Mouse (Mus musculus): ENCODE measurements around the gene Rgl1. TPM values are rescaled to one million over a fixed set of nuclear protein-coding genes. Genes with fewer than 3 reads are reported as not detected.

Rgl1 gene
- polyA plus RNA-seq, 1 experiment from 2014 or later: 51.2 TPM

DNA sequence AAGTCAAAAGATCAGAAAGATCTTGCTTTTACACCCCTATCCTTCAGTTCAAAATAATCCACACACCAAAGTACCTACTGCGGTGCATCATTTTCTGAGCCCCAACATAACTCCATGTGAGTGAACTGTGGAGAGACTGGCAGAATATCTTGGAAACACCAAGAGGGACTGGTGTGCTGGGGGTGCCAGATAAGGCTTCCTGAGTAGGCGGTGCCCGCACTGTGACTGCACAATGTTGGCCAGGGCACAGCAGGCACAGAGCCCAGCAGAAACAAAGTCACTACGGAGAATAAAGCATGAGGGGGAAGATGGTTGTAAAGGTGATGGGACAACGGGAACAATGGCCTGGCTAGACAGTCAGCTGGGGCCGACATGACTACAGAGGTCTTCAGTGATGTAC lies 173.5 kb downstream of the Rgl1 start:
- DNase-seq (ENCODE audit: low spot score): no peak
- H3K27ac ChIP-seq: no peak overlapping the region
- 75% methylated on average over 6 of the region's 6 CpGs for WGBS
- peaks cover 8% of the 10 kb centered on the region for H3K36me3 ChIP-seq
- no peak overlapping the region for H3K4me3 ChIP-seq
- no peaks in the 10 kb centered on the region for H3K9me3 ChIP-seq
- no peaks in the 10 kb centered on the region for H3K27me3 ChIP-seq (ENCODE audit: insufficient read depth, poor library complexity, severe bottlenecking)
- peaks cover 59% of the 10 kb centered on the region for H3K4me1 ChIP-seq

- H3K27ac ChIP-seq: no peak overlapping the region
- WGBS: 84% methylated on average over 14 of the region's 15 CpGs
- peaks cover 56% of the 10 kb centered on the region for H3K4me1 ChIP-seq
- no peak overlapping the region for H3K4me3 ChIP-seq
- H3K9me3 ChIP-seq: no peaks in the 10 kb centered on the region
- peaks cover 8% of the 10 kb centered on the region for H3K36me3 ChIP-seq
- no peaks in the 10 kb centered on the region for H3K27me3 ChIP-seq (ENCODE audit: insufficient read depth, poor library complexity, severe bottlenecking)
- DNase-seq (ENCODE audit: low spot score): no peak
These were observed 174.2 kb downstream of the Rgl1 start for GRCm38 (mm10) chr1:152591746-152592498.

DNA sequence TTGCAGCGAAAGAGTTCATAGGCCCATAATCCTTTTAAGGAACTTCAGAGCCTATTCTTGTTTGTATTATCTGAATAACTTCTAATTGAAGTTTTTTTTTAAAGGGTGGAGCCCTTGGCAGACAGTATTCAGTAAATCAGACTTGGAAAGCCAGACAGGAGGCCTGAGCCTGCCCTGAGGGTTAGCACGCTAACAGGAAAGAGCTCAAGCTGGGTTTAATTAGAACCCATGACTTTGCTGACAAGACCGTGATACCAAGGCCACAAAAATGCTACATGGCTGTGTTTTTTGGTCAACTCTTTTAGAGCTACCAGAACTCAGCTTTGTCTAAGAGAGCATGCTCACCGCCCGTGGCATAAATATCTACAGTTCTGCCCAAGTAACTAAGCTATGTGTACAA lies 175.8 kb downstream of the Rgl1 start:
- Histone ChIP-seq H3K27ac (peak overlapping the region; percentile 83), H3K4me1 (peaks cover 62% of the 10 kb centered on the region), H3K27me3 (ENCODE audit: insufficient read depth, poor library complexity, severe bottlenecking) (no peaks in the 10 kb centered on the region), H3K9me3 (no peaks in the 10 kb centered on the region), H3K4me3 (no peak overlapping the region), H3K36me3 (peaks cover 17% of the 10 kb centered on the region)
- 78% methylated on average over 5 of the region's 5 CpGs for WGBS
- no peak for DNase-seq (ENCODE audit: low spot score)

DNA sequence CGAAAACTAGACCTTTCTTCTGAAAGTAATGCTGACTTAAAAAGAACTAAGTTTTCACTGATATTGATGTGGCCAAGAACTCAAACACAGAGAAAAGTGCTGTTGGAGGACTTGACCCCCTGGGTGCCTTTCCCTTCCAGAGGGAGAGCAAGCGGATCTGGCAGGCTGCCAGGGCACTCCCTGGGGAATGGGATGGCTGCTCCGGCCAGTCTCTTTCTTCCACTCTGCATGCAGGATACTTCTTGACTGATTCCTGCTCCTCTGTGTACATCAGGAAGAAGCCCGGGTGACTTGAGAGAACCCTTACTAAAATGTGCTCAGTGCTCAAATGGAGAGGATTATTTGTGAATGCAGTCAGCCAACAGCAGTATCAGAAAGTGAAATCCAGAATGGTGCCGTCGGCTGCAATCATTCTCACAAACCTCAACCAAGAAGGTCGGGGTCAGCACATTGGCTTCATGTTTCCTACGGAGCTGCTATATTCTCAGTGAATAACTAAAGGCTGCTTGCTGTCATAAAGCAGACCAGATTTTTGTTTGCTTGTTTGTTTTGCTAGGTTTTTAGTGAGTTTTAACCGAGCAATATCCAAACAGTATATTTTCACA lies 176.7 kb downstream of the Rgl1 start:
- H3K4me3 ChIP-seq: peak overlapping the region; percentile 32

GRCm38 (mm10) chr1:152587431-152587830 lies 178.7 kb downstream of the Rgl1 start:
- H3K4me1 ChIP-seq: peaks cover 57% of the 10 kb centered on the region
- DNase-seq (ENCODE audit: low spot score): no peak
- H3K27ac ChIP-seq: no peak overlapping the region

More for the DNA sequence above, 176.7 kb downstream of the Rgl1 start:
- WGBS: 30% methylated on average over 9 of the region's 9 CpGs
- no peaks in the 10 kb centered on the region for H3K9me3 ChIP-seq
- peak overlapping the region; percentile 83 for H3K27ac ChIP-seq
- no peaks in the 10 kb centered on the region for H3K27me3 ChIP-seq (ENCODE audit: insufficient read depth, poor library complexity, severe bottlenecking)
- peaks cover 17% of the 10 kb centered on the region for H3K36me3 ChIP-seq
- peaks cover 53% of the 10 kb centered on the region for H3K4me1 ChIP-seq
- peak; percentile 83 for DNase-seq (ENCODE audit: low spot score)

DNA sequence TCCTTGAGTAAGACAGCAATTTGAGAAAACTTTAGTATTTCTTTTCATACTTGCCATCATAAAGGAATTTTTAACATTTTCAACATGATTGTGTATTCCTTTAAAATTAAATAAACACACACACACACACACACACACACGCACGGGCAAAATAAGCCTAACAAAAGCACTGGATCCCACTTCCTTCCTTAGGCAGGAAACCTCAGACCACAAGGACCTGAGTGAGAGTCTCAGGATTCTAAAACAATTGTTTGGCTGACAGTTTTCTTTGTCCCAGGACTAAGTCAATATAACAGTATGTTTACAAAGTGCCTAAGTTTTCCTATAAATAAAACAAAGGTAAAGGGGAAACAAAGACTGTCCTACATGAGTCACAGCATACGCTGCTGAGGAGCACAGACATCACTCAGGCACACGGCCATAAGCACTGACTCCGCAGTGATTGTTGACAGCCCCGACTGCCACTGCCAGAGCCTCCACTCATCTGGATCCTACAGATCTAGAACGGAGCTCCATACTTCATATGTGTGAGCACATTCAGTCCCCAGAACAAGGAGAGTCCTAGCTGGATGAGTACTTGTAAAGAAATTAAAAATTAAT lies 180.7 kb downstream of the Rgl1 start:
- no peak for DNase-seq (ENCODE audit: low spot score)
- Histone ChIP-seq H3K4me3 (no peak overlapping the region), H3K36me3 (peaks cover 11% of the 10 kb centered on the region), H3K27ac (no peak overlapping the region), H3K27me3 (ENCODE audit: insufficient read depth, poor library complexity, severe bottlenecking) (no peaks in the 10 kb centered on the region), H3K9me3 (no peaks in the 10 kb centered on the region), H3K4me1 (peaks cover 60% of the 10 kb centered on the region)
- 46% methylated on average over 7 of the region's 7 CpGs for WGBS

More at GRCm38 (mm10) chr1:152587431-152587830, 178.7 kb downstream of the Rgl1 start:
- 68% methylated on average over 3 of the region's 3 CpGs for WGBS
- Histone ChIP-seq H3K36me3 (peaks cover 14% of the 10 kb centered on the region), H3K27me3 (ENCODE audit: insufficient read depth, poor library complexity, severe bottlenecking) (no peaks in the 10 kb centered on the region), H3K9me3 (no peaks in the 10 kb centered on the region), H3K4me3 (no peak overlapping the region)

GRCm38 (mm10) chr1:152584933-152585332 lies 181.2 kb downstream of the Rgl1 start:
- Histone ChIP-seq H3K27me3 (ENCODE audit: insufficient read depth, poor library complexity, severe bottlenecking) (no peaks in the 10 kb centered on the region), H3K36me3 (peaks cover 11% of the 10 kb centered on the region), H3K9me3 (no peaks in the 10 kb centered on the region), H3K4me1 (peaks cover 55% of the 10 kb centered on the region), H3K4me3 (no peak overlapping the region), H3K27ac (no peak overlapping the region)
- 79% methylated on average over 8 of the region's 8 CpGs for WGBS
- DNase-seq (ENCODE audit: low spot score): no peak

- no peak overlapping the region for H3K4me3 ChIP-seq
- H3K27ac ChIP-seq: peak overlapping the region; percentile 70; the same call in 1 of the 2 replicates
- H3K27me3 ChIP-seq (ENCODE audit: insufficient read depth, poor library complexity, severe bottlenecking): no peaks in the 10 kb centered on the region
- 49% methylated on average over 13 of the region's 13 CpGs for WGBS
- peaks cover 7% of the 10 kb centered on the region for H3K36me3 ChIP-seq
- peaks cover 63% of the 10 kb centered on the region for H3K4me1 ChIP-seq
- H3K9me3 ChIP-seq: no peaks in the 10 kb centered on the region
- no peak for DNase-seq (ENCODE audit: low spot score)
These were observed 184.8 kb downstream of the Rgl1 start for GRCm38 (mm10) chr1:152581127-152581905.

DNA sequence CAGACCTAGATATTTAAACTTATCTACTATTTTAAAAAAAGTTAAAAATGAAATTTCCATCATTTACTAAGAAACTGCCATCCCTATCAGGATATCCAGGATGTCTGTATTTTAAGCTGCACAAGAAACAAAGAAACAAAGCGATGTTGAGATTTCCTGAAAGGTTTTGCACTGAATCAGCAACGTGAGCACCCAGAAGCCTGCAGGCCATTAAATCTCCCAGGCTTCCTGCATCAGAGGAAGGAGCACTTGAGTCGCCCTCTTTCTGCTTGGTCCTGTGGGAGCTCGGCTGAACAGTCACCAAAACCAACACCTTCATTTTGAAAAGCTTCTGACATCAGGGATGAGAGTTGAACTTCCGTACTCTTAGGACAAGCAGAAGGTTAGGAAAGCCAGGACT lies 187.2 kb downstream of the Rgl1 start:
- H3K36me3 ChIP-seq: peaks cover 2% of the 10 kb centered on the region; the same call in 1 of the 2 replicates
- no peaks in the 10 kb centered on the region for H3K27me3 ChIP-seq (ENCODE audit: insufficient read depth, poor library complexity, severe bottlenecking)
- no peaks in the 10 kb centered on the region for H3K9me3 ChIP-seq
- WGBS: 59% methylated on average over 5 of the region's 5 CpGs
- H3K4me1 ChIP-seq: peaks cover 74% of the 10 kb centered on the region
- H3K4me3 ChIP-seq: no peak overlapping the region
- DNase-seq (ENCODE audit: low spot score): no peak
- no peak overlapping the region for H3K27ac ChIP-seq

- Histone ChIP-seq H3K27ac (0 out of 2 replicates have a peak overlapping the region, but pooled peaks have one; percentile 47), H3K4me3 (no peak overlapping the region), H3K36me3 (no peaks in the 10 kb centered on the region), H3K27me3 (ENCODE audit: insufficient read depth, poor library complexity, severe bottlenecking) (no peaks in the 10 kb centered on the region), H3K4me1 (peaks cover 75% of the 10 kb centered on the region), H3K9me3 (no peaks in the 10 kb centered on the region)
- DNase-seq (ENCODE audit: low spot score): no peak
- 80% methylated on average over 19 of the region's 19 CpGs for WGBS
These were observed 187.9 kb downstream of the Rgl1 start for GRCm38 (mm10) chr1:152578108-152578721.

DNA sequence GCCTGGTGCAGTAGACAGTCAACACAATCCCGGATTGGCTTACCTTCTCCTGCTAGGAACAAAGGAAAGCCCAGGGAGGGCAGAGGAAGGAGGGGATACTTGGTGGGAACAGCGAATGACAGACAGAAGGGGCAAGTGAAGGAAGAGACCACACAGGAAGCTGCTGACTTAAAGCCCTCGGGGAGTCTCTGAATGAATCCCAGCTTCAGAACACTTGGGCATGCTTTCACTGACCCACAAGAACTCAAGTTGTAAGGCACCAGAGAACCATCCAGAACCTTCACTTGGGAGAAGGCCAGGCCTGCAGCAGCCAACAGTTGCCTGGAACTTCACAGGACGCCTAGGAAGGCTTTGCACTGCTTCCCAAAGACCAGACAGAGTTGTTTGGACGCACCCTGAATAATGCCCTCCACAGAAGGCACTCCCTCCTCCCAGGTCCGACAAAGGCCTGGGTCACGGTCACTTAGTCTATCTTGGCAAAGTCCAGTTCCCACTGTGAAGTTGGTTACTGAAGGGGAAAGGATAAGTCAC lies 189.5 kb downstream of the Rgl1 start:
- H3K36me3 ChIP-seq: no peaks in the 10 kb centered on the region
- no peak for DNase-seq (ENCODE audit: low spot score)
- WGBS: 51% methylated on average over 7 of the region's 7 CpGs
- H3K27ac ChIP-seq: peak overlapping the region; percentile 42
- H3K27me3 ChIP-seq (ENCODE audit: insufficient read depth, poor library complexity, severe bottlenecking): no peaks in the 10 kb centered on the region
- no peak overlapping the region for H3K4me3 ChIP-seq
- no peaks in the 10 kb centered on the region for H3K9me3 ChIP-seq
- peaks cover 66% of the 10 kb centered on the region for H3K4me1 ChIP-seq

GRCm38 (mm10) chr1:152575096-152575495 lies 191.1 kb downstream of the Rgl1 start:
- Histone ChIP-seq H3K27ac (no peak overlapping the region), H3K4me1 (peaks cover 57% of the 10 kb centered on the region), H3K27me3 (ENCODE audit: insufficient read depth, poor library complexity, severe bottlenecking) (no peaks in the 10 kb centered on the region), H3K9me3 (no peaks in the 10 kb centered on the region), H3K36me3 (peaks cover 15% of the 10 kb centered on the region), H3K4me3 (no peak overlapping the region)
- 66% methylated on average over 5 of the region's 5 CpGs for WGBS
- no peak for DNase-seq (ENCODE audit: low spot score)

Data from heart, embryonic 10.5 days (tissue).